Mouse (Mus musculus) retina, postnatal 7 days (tissue): ENCODE results near the gene B3glct.

ENCODE experiments used
- DNase-seq: peaks from one replicate; pipeline ENCODE4 v3.0.0-alpha.2; 2012; ENCODE audit warnings: low read depth, low spot score

Gene B3glct

DNA sequence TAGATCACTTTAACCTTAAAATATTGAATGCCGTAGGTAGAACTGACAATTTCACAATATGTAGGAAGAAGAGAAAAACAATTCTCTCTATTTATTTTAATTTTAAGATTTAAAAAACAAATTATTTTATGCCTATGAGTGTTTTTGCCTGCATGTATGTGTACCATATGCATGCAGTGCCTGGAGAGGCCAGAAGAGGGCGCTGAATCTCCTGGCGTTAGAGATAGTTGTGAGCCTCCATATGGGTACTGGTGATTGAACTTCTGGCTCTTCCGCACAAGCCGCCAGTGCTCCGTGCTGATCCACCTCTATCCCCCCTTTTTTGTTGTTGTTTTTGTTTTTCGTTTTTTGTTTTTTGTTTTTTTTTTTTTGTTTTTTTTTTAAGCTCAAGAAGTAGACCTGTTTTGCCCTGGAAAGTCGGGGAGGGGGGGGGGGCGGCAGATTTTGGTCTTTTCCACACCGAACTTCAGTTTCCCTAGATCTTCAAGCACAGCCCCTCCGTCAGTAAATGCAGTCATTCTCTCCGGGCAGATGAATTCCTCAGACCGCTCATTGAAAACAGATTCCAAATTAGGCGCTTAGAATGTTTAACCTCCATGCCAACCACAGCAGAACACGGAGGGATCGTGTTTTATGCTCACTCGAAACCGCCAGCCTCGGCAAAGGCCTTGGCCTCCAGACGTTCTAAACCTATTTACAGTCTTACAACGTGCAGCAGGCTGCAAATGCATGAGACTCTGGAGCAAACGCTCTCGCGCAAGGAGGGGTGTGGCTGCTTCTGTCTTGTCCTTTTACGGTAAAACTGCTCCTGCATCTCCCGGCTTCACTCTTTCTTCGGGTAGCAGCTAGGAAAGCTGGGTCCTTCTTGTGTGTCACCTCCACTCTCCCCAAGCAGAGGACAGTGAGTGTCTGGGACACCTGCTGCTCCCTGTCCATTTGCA, 70.9 kb downstream of the B3glct start:
- DNase-seq = no peak

DNA sequence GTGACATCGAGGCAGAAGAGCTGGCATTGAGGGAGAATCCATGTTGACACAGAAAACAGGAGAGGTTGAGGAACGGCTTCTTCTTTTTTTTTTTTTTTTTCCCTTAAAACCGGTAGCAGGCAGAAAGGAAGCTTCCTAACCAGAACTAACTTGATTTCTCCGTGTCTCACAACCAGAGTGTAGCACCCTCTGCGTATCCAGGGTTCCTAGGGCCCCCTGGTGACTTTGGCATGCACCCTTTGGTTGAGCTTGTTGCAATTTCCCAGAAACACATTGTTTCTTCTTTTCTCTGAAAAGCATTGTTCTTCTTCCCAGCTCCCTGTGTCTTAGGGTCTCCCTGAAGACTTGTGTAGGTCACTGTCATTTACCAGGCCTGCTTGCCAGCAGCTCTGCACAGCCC, 73.8 kb downstream of the B3glct start:
- DNase-seq = no peak

DNA sequence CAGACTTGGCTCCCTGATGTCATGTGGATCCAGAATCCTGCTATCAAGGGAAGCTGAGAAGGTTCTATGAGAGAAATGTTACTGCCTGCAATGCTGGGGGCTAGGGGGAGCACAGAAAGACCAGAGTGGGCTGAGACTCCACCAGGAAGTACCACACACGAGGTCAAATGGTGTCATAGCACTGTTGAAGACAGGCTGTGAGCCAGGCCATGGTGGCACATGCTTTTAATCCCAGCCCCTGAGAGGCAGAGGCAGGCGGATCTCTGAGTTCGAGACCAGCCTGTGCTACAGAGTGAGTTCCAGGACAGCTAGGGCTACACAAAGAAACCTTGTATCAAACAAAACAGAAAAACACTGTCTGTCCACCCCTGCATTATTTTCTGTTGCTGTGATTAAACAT, 75.0 kb downstream of the B3glct start:
- no peak for DNase-seq

DNA sequence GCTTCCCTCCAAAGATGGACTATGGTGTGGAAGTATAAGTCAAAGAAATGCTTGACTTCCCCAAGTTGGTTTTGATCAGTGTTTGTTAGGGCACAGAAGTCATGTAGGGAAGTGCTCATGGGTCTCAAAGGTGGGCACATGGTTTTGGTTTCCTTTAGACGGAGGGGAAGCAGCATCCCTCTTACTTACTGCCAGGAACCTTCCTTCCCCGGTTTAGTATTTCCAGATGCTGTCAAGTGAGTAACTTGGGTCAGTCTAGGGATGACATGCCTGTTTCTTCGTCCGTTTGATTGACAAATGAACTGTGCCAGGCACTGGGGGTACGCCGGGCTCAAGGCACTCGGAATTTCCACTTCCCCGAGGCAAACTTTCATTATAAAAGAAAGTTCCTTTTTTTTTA, 89.1 kb downstream of the B3glct start:
- DNase-seq = no peak

DNA sequence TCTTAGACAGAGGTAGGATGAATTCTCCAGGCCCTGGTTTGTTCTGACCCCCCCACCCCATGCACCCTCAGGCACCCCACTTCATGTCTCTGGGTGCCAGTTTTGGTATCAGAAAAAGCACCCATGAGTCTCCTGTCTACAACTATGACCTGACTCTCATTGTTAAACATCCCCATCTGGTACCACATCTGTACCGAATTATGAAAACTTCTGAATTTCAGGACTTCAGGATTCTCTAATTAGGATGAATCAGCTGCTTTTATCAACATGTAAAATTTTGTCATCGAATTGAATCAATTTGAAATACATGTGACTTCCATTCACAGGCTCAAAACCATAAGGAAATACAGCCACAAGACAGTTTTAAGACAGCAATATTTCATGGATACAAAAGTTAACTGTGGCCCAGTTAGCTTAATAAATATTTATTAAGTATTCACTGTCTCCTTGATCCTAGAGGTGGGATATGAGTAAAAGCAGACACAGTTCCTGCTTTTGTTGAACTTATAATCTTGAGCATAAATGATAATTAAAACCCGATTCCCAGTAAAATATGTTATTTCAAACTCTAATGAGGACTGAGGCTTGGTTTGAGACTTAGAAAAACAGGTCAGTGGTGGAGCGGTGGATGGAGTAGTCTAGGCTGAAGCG, 89.7 kb downstream of the B3glct start:
- DNase-seq = no peak

DNA sequence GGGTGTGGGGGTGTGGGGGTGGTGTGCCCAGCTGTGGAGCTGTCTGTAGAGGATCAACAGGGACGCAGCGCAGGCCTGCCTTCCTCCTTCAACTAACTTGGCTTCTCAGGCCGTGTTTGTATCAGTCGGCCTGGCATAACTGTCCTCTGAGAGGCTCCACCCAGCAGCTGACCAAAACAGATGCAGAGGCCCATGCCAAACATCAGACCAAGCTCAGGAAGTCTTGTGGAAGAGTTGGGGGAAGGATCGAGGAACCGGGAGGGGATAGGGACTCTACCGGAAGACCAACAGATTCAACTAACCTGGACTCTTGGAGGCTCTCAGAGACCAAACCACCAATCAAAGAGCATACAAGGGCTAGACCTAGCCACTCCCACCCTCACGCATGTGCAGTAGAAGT, 91.6 kb downstream of the B3glct start:
- DNase-seq = no peak

DNA sequence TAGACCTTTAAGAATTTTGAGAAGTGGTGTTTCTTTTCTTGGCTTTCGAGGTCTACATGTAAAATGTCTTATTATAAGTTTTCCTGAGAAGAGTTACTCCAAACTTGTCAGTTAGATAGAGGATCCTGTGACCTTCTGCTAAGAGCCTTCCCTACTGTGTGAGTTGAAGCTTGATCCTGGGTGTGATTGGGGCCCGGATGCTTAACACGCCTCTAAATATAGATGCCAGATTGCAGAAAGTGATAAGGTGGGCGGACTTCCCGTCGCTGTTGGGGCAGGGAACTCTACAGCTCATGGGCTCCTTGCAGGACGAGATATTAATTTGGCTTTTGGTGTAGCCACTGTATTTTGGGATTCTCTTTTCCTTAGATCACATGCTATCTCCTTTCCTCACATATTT, 98.0 kb downstream of the B3glct start:
- DNase-seq = no peak

DNA sequence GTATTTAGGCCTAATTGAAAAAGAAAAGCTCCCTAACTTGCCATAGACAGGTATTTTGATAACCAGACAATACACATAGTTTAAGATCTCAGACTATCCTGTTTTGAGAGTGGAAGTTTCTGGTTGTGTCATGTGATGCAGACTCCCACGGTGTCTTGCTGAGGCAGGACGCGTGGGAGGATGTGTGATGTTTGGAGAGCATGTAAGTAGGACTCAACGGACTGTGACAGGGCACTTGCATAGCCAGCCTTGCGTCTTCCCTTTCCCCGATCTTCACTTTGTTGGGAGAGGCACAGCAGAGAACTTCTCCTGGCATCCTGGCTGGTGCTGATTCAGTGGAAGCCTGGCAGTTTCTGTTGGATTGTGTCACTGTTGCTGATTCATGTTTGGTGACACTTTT, 101.7 kb downstream of the B3glct start:
- no peak for DNase-seq

DNA sequence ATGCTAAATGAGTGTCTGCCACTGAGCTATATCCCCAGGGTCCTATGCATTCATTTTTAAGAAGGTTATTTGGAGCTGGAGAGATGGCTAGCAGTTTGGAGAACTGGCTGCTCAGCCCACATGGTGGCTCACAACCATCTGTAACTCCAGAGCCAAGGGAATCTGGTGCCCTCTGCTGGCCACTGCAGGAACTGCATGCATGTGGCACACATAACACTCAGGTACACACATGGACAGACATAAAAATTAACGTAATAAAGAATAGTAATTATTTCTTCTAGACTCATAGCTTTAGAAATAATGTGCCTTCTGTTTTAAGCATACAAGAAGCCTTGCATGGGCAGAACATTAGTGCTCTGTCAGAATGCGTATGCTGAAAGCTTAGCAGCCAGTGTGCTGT, 102.4 kb downstream of the B3glct start:
- no peak for DNase-seq

DNA sequence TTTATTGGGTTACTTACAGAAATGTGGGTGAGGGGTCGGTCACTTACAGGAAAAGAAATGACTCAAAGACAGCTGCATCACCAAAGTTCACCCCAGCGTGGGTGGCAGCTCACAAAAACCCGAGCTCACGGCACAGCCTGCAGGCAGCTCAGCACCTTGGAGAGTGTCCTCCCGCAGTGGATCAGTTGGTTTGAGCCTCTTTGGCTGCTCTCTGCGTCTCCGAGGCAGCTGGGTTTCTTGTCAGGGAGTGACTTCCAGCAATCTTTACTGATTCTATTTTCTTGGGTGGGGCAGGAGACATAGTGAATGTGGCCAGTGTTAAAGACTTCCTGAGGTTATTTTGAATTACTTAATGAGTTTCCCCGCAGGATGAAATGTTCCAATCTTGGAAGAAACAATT, 112.1 kb downstream of the B3glct start:
- no peak for DNase-seq

DNA sequence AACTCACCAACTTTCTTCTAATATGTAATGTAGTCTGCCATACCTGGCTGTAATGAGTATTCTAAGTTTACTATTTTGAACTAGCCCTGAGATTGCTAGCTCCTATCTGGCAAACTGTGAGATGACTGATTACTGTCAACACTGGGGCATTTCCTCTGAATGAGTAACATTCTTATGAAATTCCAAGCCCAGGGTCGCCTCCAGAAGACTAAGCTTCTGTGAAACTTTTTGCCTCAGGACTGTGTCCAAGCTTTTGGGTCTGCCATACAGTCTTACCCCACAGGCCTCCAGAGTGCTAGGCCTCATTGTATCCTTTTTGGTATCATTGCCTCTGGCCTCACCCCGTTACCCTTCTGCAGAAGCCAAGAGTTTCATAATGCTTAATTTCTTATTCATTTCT, 132.0 kb downstream of the B3glct start:
- DNase-seq = no peak

DNA sequence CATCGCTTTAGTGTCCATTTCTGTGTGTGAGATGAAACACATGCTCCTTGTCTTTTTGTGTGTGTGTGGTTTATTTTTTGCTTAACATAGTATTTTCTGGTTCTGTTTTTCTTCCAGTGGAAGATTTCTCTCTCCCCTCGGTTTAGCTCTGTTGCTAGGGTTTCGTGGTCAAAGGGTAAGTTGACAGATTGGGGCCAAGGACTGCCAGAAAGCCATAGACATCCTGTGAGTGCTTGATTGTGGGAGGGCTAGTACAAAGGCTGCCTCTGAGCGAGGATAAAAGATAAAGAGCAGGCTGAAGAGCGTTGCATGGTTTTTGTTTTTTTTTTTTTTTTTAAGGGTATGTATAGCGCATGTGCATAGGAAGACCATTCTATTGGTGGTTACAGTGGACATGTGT, 133.8 kb downstream of the B3glct start:
- no peak for DNase-seq
